Mouse (Mus musculus) forelimb bud, embryonic 11.5 days (tissue): ENCODE data around the gene P3h3.
"Not testable (repeated sequence)": the region's sequence is repeated elsewhere in the genome, so short reads cannot be mapped to it uniquely, and the experiment has no call there.

Source experiments
- DNase-seq: peaks from one replicate; pipeline ENCODE4 v3.0.0-alpha.2; 2012; ENCODE audit warnings: low read depth, low spot score

The P3h3 gene

DNA sequence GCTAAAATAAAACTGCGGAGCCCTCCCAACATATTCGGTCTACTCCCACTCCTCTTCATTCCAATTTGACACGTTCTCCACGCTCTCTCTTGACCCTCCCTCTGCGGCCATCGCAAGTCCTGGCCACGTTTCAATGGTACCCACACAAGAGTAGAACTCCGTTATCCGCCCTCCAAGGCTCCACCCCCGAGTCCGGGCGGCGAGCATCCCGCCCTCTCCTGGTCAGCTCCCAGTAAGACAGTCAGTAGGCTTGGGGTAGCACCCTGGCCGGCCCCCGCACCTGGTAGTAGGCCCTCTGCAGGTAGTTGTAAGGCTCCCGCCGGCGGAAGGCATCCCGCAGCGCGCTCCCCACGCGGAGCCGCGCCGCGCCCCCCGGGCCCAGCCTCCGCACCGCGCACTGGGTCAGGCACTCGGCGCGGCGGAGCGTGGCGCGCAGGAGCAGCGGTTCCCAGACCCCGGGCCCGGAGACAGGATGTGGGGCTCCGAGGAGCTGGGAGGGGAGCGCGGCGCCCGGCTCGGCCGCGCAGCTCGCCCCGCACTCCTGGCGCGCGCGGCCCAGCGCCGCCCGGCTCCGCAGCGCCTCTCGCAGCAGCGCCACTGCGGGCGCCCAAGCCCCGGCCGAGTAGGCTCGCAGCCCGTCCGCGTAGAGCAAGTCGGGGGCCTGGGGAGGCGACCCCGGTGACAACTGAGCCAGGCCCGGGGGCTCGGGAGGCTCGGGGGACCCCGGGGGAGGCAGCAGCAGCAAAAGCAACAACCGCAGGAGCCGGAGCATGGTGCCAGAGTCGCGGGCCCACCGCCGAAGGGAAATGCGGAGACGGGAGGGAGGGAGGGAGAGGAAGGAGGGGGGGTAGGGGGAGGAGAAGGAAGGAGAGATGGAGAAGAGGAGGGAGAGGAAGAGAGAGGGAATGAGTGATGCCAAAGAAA lies at the start of gene P3h3:
TSS of gene P3h3 (minus strand) at position 837 of the 924 bp plus-strand sequence.
- peak; percentile 92 for DNase-seq

DNA sequence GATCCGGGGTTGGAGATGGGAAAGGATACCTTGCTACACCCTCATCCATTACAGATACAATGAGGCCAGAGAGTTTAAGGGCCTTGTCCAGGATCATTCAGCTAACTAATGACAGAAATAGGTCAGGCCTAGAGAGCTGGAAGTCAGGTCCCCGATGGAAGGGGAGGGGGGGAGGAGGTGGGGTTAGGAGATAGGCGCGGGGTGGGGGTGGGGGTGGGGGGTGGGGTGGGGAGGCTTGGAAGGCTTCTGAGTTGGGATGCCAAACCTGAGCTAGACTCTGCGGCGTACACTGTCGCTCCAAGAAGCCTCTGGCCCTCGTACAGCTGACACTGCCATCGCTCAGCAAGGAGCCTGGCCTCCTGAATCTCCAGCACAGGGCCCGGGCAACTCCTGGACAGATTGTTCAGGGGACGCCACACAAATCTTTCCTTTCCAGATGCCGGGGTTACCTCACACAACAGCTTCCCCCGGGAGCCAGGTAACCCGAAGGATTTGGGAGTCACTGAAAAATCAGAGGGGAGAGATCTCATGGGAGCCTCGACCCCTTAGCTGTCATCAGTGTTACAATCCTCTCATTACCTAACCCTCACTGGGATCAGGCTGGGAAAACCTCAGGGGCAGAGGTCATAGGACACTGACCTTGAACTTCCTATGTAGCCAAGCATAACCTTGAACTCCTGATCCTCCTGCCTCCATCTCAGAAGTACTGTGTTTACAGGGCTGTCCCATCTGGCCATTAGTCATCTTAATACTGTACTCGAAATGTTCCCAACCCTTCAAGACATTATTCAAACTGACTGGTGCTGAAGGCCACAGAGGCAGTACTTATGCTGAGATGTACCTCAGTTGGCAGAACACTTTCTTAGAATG lies 47.7 kb upstream of the P3h3 start:
- DNase-seq: no peak

DNA sequence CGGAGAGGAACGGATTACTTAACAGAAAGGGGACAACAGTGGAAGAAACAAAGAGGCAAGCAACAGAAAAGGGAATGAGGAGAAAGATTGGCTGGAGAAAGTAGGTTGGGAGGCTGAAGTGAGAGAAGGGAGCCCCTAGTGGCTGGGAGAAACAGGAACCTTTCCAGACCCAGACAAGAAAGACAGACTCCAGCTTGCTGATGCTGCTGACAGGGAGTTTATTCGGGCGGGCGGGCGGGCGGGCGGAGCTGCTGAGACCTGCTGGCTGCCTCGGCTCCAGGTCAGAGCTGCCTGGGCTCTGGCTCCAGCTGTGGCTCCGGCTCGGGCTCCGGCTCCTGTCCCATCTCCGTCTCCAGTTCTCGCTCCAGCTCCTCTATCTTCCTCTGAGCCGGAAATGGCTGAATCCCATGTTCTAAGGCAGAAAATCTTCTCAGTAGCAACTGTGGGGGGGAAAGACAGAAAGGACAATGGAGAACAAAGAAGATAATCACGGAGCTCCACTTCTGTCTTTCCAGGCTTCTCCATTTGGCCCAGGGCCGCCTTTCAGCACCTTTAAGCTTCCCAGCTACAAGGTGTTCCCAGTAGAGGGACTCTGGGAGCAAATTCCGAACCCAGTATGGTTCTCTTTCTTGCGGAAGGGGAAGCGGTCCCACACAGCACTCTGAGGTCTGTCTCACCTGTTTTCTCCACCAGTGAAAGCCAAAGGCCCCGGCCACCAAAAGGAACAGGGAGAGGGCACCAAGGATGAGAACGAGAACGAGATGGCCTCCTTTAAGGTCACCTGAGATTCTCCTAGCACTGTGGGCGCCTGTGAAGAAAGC lies 46.8 kb upstream of the P3h3 start:
- peak; percentile 87 for DNase-seq

DNA sequence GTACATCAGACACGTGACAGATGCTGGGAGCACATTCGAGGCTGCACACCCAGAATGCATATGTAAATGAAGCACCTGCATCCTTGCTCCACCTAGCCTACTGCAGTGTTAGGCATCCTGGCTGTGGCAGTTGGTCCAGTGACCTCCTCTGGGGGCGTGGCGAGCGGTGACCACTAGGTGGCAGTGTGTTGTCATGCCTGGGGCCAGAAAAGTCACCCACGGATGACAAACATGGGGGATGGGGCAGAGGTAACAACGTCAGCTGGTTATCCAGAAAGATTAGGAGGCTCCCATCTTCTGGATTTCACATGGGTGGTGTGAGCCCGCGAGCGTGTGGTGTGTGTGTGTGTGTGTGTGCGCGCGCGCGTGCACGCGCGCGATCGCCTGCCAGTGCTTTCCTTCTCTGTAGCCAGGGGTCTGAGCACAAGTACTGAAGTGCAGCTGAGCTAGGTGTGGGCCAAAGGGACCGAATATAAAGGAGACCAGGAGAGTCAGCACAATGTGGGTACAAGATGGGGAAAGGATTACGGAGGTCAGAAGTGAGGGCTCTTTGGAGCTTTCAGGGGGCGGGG lies 46.1 kb upstream of the P3h3 start:
- DNase-seq: peak; percentile 95

DNA sequence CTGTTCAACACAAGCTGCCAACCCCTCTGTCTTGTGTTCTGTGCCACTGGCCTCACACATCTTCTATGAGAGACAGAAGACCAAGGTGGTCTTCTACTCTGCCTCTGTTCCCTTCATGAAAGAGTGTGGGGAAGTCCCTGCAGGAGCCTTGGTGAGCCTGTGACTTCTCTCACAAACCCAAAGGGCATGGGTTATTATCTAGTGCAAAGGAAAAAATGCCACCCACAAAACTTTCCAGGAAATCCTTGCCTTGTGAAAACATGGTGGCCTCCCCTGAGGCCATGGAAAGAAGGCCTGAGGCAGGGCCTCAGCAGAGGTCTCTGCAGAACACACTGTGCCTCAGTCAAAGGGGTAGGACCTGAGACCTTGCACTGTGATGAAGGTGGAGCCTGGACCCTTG lies 44.3 kb upstream of the P3h3 start:
- DNase-seq: no peak

DNA sequence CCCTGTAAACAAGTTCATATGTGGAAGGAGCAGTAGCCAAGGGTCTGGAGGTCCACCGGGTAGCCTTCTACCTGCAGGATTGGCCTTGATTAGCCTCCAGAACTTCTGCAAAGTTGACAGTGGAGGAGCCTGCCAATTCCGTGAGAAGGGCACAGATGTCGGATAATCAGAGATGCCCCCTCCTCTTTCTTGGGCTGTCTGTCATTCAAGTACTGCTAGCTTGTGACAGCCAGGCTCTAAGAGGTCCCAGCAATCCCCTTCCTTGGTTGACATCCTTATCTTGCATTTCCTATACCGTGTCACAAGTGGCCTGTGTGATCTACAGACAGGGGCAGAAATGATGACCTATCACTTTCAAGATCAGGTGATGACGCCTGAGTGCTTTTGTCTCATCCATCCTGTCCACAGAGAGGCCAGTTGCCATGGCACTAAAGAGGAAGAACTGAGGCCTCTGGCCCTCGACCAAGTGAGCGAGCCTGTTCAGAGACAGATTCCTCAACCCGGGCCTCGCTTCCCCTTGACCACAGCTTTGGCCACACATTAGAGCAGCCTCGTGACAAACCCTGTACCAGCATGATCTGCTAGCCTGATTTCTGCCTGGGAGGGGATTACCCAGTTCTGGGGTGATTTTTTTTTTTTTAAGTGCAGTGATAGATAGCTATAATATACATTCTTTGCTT lies 43.4 kb upstream of the P3h3 start:
- DNase-seq: no peak

DNA sequence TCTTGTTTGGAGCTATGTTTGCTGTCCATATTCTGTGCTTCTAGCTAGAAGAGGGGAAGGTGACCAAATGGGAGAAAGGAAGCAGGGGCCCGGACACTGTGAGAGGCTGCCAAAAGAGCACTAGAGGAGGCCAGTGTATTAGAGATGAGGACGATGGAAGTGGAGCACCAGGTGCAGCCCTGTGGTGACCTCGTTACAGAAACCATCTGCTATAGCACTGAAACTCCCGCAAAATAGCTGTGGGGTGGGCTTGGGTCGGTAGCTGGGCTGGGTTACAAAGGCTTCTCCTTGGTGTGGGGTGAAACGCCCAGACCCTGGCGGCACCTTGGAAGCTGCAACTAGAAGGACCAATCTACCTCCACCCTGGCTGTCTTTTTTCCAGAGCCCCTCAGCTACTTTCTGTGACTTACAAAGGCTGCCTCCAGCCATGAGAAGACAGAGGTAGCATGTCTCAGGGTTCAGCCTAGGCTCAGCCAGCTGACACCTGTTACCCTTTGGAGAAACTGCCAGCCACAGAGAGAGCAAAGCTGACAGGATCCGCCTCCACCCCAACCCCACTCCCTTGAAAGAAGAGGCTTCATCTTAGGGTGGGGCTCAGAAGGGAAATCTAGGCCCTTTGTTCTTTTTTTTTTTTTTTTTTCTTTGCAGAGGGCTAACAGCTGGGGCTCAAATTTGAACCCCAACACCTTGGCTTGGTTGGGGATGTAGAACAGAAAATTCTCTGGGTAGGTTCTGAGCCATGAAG lies 42.7 kb upstream of the P3h3 start:
- DNase-seq: no peak

DNA sequence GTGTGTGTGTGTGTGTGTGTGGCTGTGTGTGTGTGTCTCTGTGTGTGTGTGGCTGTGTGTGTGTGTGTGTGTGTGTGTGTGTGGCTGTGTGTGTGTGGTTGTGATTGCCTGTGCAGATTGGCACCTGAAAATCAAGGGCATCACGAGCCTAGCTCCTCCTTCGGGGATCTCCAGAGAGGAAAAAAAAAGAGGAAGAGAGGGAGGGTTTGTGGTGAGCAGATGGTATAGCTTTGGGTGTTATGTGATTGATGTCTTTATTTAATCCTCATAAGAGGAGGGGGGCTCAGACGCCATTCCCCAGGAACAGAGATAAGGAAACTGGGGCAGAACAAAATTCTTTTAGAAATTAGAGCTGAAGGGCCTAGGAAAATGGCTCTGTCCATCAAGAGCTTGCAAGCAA lies 40.8 kb upstream of the P3h3 start:
- no peak for DNase-seq

DNA sequence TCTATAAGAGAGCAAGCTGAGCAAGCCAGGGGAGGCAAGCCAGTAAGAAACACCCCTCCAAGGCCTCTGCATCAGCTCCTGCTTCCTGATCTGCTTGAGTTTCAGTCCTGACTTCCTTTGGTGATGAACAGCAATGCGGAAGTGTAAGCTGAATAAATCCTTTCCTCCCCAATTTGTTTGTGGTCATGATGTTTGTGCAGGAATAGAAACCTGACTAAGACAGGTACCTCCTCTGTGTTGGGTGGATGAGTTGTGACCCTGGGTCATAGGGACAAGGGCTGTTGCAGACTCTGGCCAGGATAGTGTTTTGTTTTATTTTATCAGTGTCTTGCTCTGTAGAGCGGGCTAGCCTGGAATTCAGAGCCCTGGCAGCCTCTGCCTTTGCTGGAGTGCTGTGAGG lies 36.6 kb upstream of the P3h3 start:
- DNase-seq: not testable (repeated sequence)

DNA sequence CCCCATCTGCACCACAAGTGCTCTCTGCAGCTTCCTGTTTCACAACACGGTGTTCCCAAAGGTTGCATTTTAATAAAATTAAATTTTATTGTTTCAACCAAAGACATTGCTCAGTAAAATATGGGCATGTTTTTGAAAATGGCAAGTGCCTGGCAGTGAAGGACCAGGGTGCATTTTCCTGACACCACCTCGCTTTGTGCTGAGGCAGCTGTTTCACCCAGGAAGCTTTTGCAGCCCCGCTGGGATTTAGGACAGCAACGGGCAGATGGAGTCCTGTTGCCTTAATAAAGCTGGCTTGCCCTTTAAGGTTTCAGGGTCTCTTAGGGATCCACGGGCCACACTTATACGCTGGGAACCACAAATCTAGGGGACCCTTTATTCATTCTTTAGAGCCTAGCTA lies 33.4 kb upstream of the P3h3 start:
- DNase-seq: no peak

DNA sequence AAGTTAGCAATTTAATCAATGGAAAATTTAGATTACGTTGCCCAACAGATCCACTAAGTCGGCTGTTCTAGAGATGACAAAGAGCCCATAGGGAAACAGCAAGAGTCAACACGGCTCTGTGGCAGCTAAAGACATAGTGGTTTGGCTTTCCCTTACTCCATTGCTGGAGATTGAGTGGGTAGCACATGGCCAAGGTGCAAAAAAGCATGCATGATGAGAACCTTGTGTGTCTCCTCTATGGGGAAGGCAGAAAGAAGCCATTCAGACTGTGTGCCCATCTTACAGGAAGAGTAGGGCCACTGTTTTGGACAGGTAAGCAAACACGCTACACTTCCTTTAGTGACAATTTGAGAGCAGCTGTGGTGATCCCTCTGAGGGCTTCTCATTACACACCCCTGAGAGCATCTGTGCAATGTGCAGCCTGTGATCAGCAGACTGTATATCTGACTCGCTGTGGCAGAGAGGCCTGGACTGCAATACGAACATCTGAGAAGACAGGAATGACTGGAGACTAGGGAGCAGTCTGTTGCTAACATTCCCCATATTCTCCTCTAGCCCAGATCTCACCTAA lies 31.1 kb upstream of the P3h3 start:
- no peak for DNase-seq

DNA sequence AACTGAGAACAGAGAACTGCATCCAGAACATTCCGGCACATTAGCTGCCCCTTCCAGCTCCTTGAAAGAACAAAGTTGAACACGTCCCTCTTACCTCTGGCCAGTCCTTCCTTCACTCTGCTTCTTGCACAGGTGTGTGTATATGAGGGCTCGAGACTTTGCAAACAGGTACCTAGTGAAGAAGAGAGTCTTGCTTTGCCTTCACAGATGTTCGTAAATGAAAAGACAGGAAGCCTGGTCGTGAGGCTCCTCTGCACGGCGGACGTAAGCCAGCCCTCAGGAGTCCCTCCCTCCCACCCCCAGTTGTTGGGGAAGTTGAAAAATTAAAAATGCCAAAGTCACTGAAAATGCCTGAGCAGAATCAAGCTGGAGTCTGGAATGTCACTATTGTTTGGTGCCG lies 30.4 kb upstream of the P3h3 start, which contains the start of gene Cd4:
TSS of gene Cd4 (minus strand) at position 236 of the 400 bp plus-strand sequence.
- no peak for DNase-seq

DNA sequence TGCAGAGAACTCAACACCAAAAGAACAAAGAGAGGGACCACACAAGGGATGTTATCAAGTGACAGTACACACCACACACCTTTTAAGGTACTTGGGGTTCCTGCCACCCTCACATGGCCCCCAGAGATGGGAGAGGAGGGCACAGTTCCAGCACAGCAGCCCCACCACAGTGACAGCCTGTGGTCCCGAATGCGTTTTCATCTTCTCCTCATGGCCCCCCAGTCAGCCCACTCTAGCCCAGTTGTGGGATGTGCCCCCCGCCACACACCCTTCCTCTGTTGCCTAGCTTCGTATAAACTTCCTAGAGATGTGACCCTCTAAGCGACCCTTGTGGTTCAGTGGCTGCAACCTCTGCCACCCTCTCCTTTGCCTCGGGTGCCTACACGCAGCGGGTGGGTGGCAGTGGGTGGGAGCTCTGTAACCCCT lies 28.4 kb upstream of the P3h3 start:
- no peak for DNase-seq

DNA sequence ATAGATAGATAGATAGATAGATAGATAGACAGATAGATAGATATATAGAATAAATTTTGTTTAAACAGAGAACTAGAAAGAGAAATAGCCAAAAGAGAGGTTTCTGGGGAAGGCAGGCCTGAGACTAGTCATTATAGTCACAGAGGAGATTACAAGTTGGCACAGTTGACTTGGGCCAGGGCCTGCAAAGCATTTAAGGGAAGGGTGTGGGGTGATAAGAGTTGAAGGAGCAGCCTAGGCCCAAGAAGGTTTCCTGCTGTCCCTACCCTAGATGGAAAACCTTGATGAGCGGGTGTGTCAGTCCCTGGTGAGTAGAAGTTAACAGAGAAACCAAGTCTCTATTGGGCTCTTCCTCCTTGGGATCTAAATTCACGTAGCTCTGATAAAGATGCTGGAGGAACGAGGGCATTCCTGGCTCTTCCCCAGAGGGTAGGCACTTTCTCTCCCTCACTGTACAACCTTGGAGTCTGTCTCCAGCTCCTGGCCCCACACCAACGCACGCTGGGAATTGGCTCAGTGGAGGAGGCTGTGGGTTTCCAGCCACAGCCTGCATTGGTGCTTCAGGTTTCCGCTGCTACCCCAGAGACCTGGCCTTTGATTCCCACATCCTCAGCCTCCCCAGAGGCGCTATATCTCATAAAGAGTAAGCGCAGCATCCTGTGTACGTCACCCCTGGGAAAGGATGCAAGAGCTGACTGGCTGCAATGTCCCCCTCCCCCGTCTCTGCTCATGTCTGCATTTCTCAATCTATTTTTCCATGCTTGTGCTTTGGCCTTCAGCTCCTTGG lies 27.4 kb upstream of the P3h3 start:
- DNase-seq: no peak

DNA sequence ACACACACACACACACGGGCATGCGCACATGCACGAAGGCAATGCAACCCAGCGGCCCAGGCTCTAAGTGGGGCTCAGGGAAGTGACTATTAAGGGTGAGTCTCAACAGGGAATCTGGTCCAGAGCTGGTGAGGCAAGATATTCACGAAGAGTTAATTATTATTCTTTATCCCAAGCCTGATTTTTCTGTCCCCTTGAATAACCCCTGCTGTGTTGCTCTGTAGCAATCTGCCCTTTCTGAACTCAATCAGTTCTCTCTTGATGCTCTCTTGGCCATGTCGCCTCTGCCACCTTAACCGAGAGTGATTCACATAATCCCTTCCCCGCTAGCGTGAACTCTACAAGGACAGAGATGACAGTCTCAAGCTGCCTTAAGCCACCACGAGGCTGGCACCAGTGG lies 25.8 kb upstream of the P3h3 start:
- DNase-seq: no peak

DNA sequence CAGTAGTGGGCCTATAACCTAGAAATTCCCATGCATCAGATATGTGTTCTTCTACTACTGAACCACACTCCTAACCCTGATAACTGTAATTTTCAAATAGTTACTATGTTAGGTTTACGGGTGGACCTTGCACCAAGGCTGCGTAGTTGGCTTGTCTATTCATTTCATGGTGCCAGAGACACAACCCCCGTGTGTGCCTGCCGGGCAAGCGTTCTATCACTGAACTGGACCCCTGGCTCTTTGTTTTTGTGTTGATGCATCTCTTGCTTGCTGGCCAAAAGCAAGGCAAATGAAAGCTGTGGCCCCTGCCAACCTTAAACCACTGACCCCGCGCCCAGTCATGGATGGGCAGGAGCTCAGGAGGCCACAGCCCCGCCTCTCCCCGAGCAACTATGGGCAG lies 24.3 kb upstream of the P3h3 start:
- DNase-seq: no peak

DNA sequence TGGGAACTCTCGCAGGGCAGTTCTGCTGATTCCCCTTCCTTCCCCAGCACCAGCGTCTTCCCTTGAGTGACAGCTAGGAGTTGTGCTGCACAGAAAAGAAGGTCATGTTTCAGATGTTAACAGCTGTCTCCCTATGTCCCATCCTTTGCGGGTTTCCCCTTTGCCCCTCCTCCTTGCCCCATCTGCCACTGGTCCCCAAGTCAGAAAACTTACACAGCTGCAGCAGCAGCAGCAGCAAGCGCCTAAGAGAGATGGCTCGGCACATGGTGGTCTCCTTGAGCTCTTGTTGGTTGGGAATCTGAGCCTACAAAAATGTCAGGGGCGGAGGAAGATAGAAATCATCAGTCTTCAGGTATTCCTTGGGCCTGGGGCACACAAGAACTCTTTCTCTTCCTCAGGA lies 21.8 kb upstream of the P3h3 start:
- DNase-seq: no peak

DNA sequence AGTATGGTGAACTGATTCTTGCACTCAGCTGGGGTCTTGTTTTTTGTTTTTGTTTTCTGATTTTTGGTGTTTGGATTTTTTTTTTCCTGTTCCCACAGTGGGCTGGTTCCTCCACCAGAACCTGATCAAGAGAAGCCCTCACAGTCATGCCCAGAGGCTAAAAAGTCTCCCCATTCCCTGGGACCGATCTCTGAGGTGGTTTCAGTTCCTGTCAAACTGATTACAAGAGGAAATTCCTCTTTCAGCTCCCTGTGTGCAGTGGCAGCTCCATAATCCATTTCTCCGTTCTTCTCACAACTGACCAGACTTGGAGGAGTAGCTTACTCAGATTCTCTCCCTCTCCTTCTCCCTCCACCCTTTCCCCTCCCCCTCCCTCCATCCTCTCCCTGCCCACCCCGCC lies 16.8 kb upstream of the P3h3 start:
- DNase-seq: no peak

DNA sequence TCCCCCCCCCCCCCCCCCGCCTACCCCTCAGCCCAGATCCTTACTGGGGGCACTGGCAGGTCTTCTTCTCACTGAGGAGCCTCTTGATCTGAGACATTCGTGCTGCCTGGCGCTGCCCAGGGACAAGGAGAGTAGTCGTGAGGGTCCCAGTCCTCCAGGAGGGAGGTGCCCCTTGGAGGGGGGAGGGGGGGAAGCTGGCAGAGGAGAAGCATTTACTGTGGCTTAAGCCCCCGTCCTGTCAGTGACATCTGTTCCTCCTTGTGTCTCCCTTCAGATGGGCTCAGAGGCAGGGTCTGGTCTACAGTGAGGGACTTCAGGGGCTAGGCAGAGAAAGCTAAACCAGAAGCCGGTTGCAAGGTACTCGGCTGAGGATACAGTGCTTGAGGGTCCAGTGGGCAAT lies 9.0 kb upstream of the P3h3 start:
- DNase-seq: no peak
